ENCODE assay signal across 32 mouse cellular contexts in genomic region chr19:12600684-12601480, GRCm38 (mm10). TPM values are rescaled to one million over a fixed set of nuclear protein-coding genes. Genes with fewer than 3 reads are reported as not detected.
DNase-seq lines count a peak whose midpoint lies in the region; ATAC-seq and TF ChIP-seq lines count a peak whose summit lies in the region.
"Had no signal": no experiment of that assay in that cellular context is flagged by ENCODE, and none has a peak within 500 bp of the region (broad histone marks: within the 10 kb centered on the region; RNA-seq: fewer than 3 reads in every experiment).

No protein-coding gene starts in this region.

- H3K4me2 ChIP-seq in liver, embryonic 12.5 days, result no peak overlapping the region
- no peak overlapping the region for H3K4me2 ChIP-seq in liver, embryonic 11.5 days
- H3K4me2 ChIP-seq in liver, embryonic 16.5 days (ENCODE audit: low read depth, low read length), result peak overlapping the region; percentile 14; the same call in 1 of the 2 replicates
- H3K4me2 ChIP-seq in intestine, postnatal 0 days (replicated peaks; ENCODE audit: low read depth), result no peak overlapping the region
- H3K4me2 ChIP-seq: embryonic facial prominence, embryonic 12.5 days; embryonic facial prominence, embryonic 15.5 days; forebrain, embryonic 12.5 days; forebrain, embryonic 15.5 days; heart, embryonic 12.5 days; heart, embryonic 15.5 days; hindbrain, embryonic 13.5 days had no signal

- no peaks in the 10 kb centered on the region for H3K36me3 ChIP-seq in liver, embryonic 12.5 days
- no peaks in the 10 kb centered on the region for H3K36me3 ChIP-seq in liver, embryonic 11.5 days (ENCODE audit: control insufficient read depth, insufficient read depth, low read length)
- no peaks in the 10 kb centered on the region for H3K36me3 ChIP-seq in liver, embryonic 16.5 days (ENCODE audit: control insufficient read depth, insufficient read depth)
- no peaks in the 10 kb centered on the region for H3K36me3 ChIP-seq in intestine, postnatal 0 days (ENCODE audit: control insufficient read depth, insufficient read depth)
- H3K36me3 ChIP-seq: embryonic facial prominence, embryonic 12.5 days; embryonic facial prominence, embryonic 15.5 days; forebrain, embryonic 12.5 days; forebrain, embryonic 15.5 days; G1E; heart, embryonic 12.5 days; heart, embryonic 15.5 days; hindbrain, embryonic 10.5 days; hindbrain, embryonic 13.5 days had no signal

- DNase-seq in adrenal gland, postnatal 10 days, result peak; percentile 7
- no peak for DNase-seq in adrenal gland, postnatal 36 days
- no peak for DNase-seq in liver, embryonic 11.5 days (ENCODE audit: low spot score)
- peak; percentile 32 for DNase-seq in yolk sac, embryonic 10.5 days (ENCODE audit: low spot score)
- DNase-seq: adrenal gland, postnatal 14 days; cerebellum, adult 18-20 months; cerebellum, adult 9-10 months; cerebellum, postnatal 25 days; gastrocnemius, postnatal 25 days; heart, adult 18-20 months; heart, postnatal 10 days; heart, postnatal 36 days had no signal

- no peak for TF ChIP-seq CTCF in intestine, postnatal 0 days (IDR thresholded peaks at IDR 0.05; ENCODE audit: low read depth)

- ATAC-seq in liver, embryonic 12.5 days, result peak; percentile 44; the same call in 1 of the 2 replicates
- no peak for ATAC-seq in liver, embryonic 11.5 days (replicated peaks; ENCODE audit: low FRiP score)
- ATAC-seq in liver, embryonic 16.5 days (ENCODE audit: low read depth), result peak; percentile 75
- no peak for ATAC-seq in intestine, postnatal 0 days
- no peak for ATAC-seq in erythroid progenitor cell, adult 5-6 weeks (replicated peaks; ENCODE audit: low FRiP score, poor library complexity, severe bottlenecking)
- ATAC-seq: forebrain, embryonic 15.5 days; hindbrain, embryonic 16.5 days; Patski had no signal

- no peak overlapping the region for H3K9ac ChIP-seq in liver, embryonic 12.5 days
- no peak overlapping the region for H3K9ac ChIP-seq in liver, embryonic 11.5 days (ENCODE audit: low read depth, low read length)
- H3K9ac ChIP-seq in liver, embryonic 16.5 days (ENCODE audit: low read depth, low read length), result no peak overlapping the region
- no peak overlapping the region for H3K9ac ChIP-seq in intestine, postnatal 0 days (ENCODE audit: low read depth, low read length)
- H3K9ac ChIP-seq: embryonic facial prominence, embryonic 12.5 days; embryonic facial prominence, embryonic 15.5 days; forebrain, embryonic 12.5 days; forebrain, embryonic 15.5 days; heart, embryonic 12.5 days; heart, embryonic 15.5 days; hindbrain, embryonic 13.5 days had no signal

- H3K27ac ChIP-seq in liver, embryonic 12.5 days, result no peak overlapping the region
- H3K27ac ChIP-seq in liver, embryonic 11.5 days (ENCODE audit: low read depth, low read length), result no peak overlapping the region
- peak overlapping the region; percentile 31 for H3K27ac ChIP-seq in liver, embryonic 16.5 days (ENCODE audit: low read length)
- no peak overlapping the region for H3K27ac ChIP-seq in intestine, postnatal 0 days (ENCODE audit: low read depth, low read length)
- H3K27ac ChIP-seq: embryonic facial prominence, embryonic 12.5 days; embryonic facial prominence, embryonic 15.5 days; forebrain, embryonic 12.5 days; forebrain, embryonic 15.5 days; heart, embryonic 15.5 days; hindbrain, embryonic 10.5 days; hindbrain, embryonic 13.5 days had no signal

- H3K4me1 ChIP-seq in liver, embryonic 12.5 days, result peaks cover 6% of the 10 kb centered on the region; the same call in 1 of the 2 replicates
- no peaks in the 10 kb centered on the region for H3K4me1 ChIP-seq in liver, embryonic 11.5 days (replicated peaks; ENCODE audit: control insufficient read depth, insufficient read depth, low read length)
- H3K4me1 ChIP-seq in liver, embryonic 16.5 days (ENCODE audit: control insufficient read depth, low read depth, low read length), result peaks cover 3% of the 10 kb centered on the region; the same call in 1 of the 2 replicates
- H3K4me1 ChIP-seq in intestine, postnatal 0 days (replicated peaks; ENCODE audit: control insufficient read depth, insufficient read depth, low read length), result no peaks in the 10 kb centered on the region
- H3K4me1 ChIP-seq: embryonic facial prominence, embryonic 12.5 days; forebrain, embryonic 12.5 days had no signal

- H3K9me3 ChIP-seq in liver, embryonic 12.5 days (replicated peaks), result no peaks in the 10 kb centered on the region
- no peaks in the 10 kb centered on the region for H3K9me3 ChIP-seq in liver, embryonic 11.5 days (ENCODE audit: control insufficient read depth, low read length)
- no peaks in the 10 kb centered on the region for H3K9me3 ChIP-seq in liver, embryonic 16.5 days (replicated peaks; ENCODE audit: control insufficient read depth, low read length)
- no peaks in the 10 kb centered on the region for H3K9me3 ChIP-seq in intestine, postnatal 0 days (ENCODE audit: control insufficient read depth)
- H3K9me3 ChIP-seq: embryonic facial prominence, embryonic 12.5 days; embryonic facial prominence, embryonic 15.5 days; forebrain, embryonic 12.5 days; forebrain, embryonic 15.5 days; G1E; heart, embryonic 12.5 days; heart, embryonic 15.5 days; hindbrain, embryonic 10.5 days; hindbrain, embryonic 13.5 days had no signal

- no peak overlapping the region for H3K4me3 ChIP-seq in liver, embryonic 12.5 days
- H3K4me3 ChIP-seq in liver, embryonic 11.5 days (ENCODE audit: low read depth, low read length), result no peak overlapping the region
- H3K4me3 ChIP-seq in liver, embryonic 16.5 days (ENCODE audit: low read depth, low read length), result no peak overlapping the region
- H3K4me3 ChIP-seq in intestine, postnatal 0 days (ENCODE audit: low read depth, low read length), result no peak overlapping the region
- H3K4me3 ChIP-seq: embryonic facial prominence, embryonic 12.5 days; embryonic facial prominence, embryonic 15.5 days; forebrain, embryonic 12.5 days; forebrain, embryonic 15.5 days; heart, embryonic 12.5 days; heart, embryonic 15.5 days; hindbrain, embryonic 10.5 days; hindbrain, embryonic 13.5 days had no signal

- peaks cover 15% of the 10 kb centered on the region for H3K27me3 ChIP-seq in liver, embryonic 12.5 days (replicated peaks)
- H3K27me3 ChIP-seq in liver, embryonic 11.5 days (replicated peaks; ENCODE audit: control insufficient read depth, insufficient read depth, low read length), result 0 out of 2 replicates have a peak, but pooled peaks cover 3% of the 10 kb centered on the region
- H3K27me3 ChIP-seq in liver, embryonic 16.5 days (ENCODE audit: control insufficient read depth, insufficient read depth, low read depth, low read length), result peaks cover 7% of the 10 kb centered on the region
- no peaks in the 10 kb centered on the region for H3K27me3 ChIP-seq in intestine, postnatal 0 days (replicated peaks; ENCODE audit: control insufficient read depth, insufficient read depth, low read length)
- H3K27me3 ChIP-seq: CH12.LX; embryonic facial prominence, embryonic 15.5 days; forebrain, embryonic 15.5 days; heart, embryonic 12.5 days; heart, embryonic 15.5 days; Patski had no signal

- WGBS in liver, embryonic 12.5 days (ENCODE audit: insufficient replicate concordance), result 35% methylated on average over 2 of the region's 2 CpGs
- 38% methylated on average over 2 of the region's 2 CpGs for WGBS in liver, embryonic 11.5 days
- WGBS in liver, embryonic 16.5 days (ENCODE audit: insufficient replicate concordance), result 18% methylated on average over 2 of the region's 2 CpGs
- WGBS in intestine, postnatal 0 days, result 20% methylated on average over 2 of the region's 2 CpGs

RNA-seq across cellular contexts. Expression of gene Gm4952, which starts 1.1 kb away (rescaled TPM):
- total RNA-seq in adrenal gland, postnatal 10 days (2021), result 10 to 100 TPM; 20.3 to 53.3 TPM
- under 1 TPM in 1 of 2 experiments, not detected in 1; 0.53 TPM for total RNA-seq in adrenal gland, postnatal 36 days (2021)
- polyA plus RNA-seq in liver, embryonic 12.5 days (2016; fragmentation: Nextera tagmentation; extraction: Ambion mirVana), result 0.57 and 0.68 TPM in 2 replicates
- 0.23 and 0.78 TPM in 2 replicates for polyA plus RNA-seq in liver, embryonic 11.5 days (2014; fragmentation: Nextera tagmentation; extraction: Ambion mirVana)
- polyA plus RNA-seq in liver, embryonic 16.5 days (2015; fragmentation: Nextera tagmentation; extraction: Ambion mirVana), result 20.2 and 22.6 TPM in 2 replicates
- 0.13 TPM in 1 of 2 replicates, not detected in the other for polyA plus RNA-seq in intestine, postnatal 0 days (2015; fragmentation: Nextera tagmentation; extraction: Ambion mirVana)
- not detected in 2 replicates for total RNA-seq in erythroid progenitor cell, adult 5-6 weeks (2015; ENCODE audit: low replicate concordance)
- total RNA-seq in erythroid progenitor cell, adult 5-6 weeks (2017; ENCODE audit: low replicate concordance), result not detected in 2 replicates
- total RNA-seq: adrenal gland, adult 18-20 months; common myeloid progenitor, adult 5-6 weeks; gastrocnemius, adult 8-10 months; gastrocnemius, postnatal 25 days; heart, adult 18-20 months; heart, postnatal 10 days; heart, postnatal 36 days had no signal
- polyA plus RNA-seq: embryonic facial prominence, embryonic 15.5 days; forebrain, embryonic 12.5 days; forebrain, embryonic 15.5 days; G1E had no signal

RNA-seq across cellular contexts. Expression of gene Glyat, which starts 32.2 kb away (rescaled TPM):
- 1 to 10 TPM; 4.0 to 6.2 TPM for total RNA-seq in adrenal gland, postnatal 10 days (2021)
- under 1 TPM in 1 of 2 experiments, not detected in 1; 0.33 TPM for total RNA-seq in adrenal gland, postnatal 36 days (2021)
- 0.33 TPM in 1 of 2 replicates, not detected in the other for polyA plus RNA-seq in liver, embryonic 12.5 days (2016; fragmentation: Nextera tagmentation; extraction: Ambion mirVana)
- polyA plus RNA-seq in liver, embryonic 11.5 days (2014; fragmentation: Nextera tagmentation; extraction: Ambion mirVana), result not detected in 2 replicates
- polyA plus RNA-seq in liver, embryonic 16.5 days (2015; fragmentation: Nextera tagmentation; extraction: Ambion mirVana), result 0.23 and 0.38 TPM in 2 replicates
- polyA plus RNA-seq in intestine, postnatal 0 days (2015; fragmentation: Nextera tagmentation; extraction: Ambion mirVana), result 2.8 and 3.5 TPM in 2 replicates
- not detected in 2 replicates for total RNA-seq in erythroid progenitor cell, adult 5-6 weeks (2015; ENCODE audit: low replicate concordance)
- 5.3 TPM in 1 of 2 replicates, not detected in the other for total RNA-seq in erythroid progenitor cell, adult 5-6 weeks (2017; ENCODE audit: low replicate concordance)
- total RNA-seq: CH12.LX; common myeloid progenitor, adult 5-6 weeks; gastrocnemius, postnatal 25 days; heart, adult 18-20 months; heart, postnatal 10 days; heart, postnatal 36 days had no signal
- polyA plus RNA-seq: brain, embryonic 14.5 days; embryonic facial prominence, embryonic 12.5 days; embryonic facial prominence, embryonic 15.5 days; forebrain, embryonic 12.5 days; forebrain, embryonic 15.5 days; G1E; heart, embryonic 12.5 days; heart, embryonic 15.5 days; hindbrain, embryonic 10.5 days; hindbrain, embryonic 13.5 days; hindbrain, embryonic 16.5 days had no signal

RNA-seq across cellular contexts. Expression of gene Fam111a, which starts 55.3 kb away (rescaled TPM):
- 10 to 100 TPM; 11.9 to 14.8 TPM for total RNA-seq in adrenal gland, postnatal 10 days (2021)
- 1 to 10 TPM; 3.2 to 6.4 TPM for total RNA-seq in adrenal gland, postnatal 36 days (2021)
- polyA plus RNA-seq in liver, embryonic 12.5 days (2016; fragmentation: Nextera tagmentation; extraction: Ambion mirVana), result 34.1 and 35.4 TPM in 2 replicates
- polyA plus RNA-seq in liver, embryonic 11.5 days (2014; fragmentation: Nextera tagmentation; extraction: Ambion mirVana), result 44.8 and 47.7 TPM in 2 replicates
- 21.7 and 26.0 TPM in 2 replicates for polyA plus RNA-seq in liver, embryonic 16.5 days (2015; fragmentation: Nextera tagmentation; extraction: Ambion mirVana)
- polyA plus RNA-seq in intestine, postnatal 0 days (2015; fragmentation: Nextera tagmentation; extraction: Ambion mirVana), result 6.2 and 6.8 TPM in 2 replicates
- total RNA-seq in erythroid progenitor cell, adult 5-6 weeks (2015; ENCODE audit: low replicate concordance), result 154 and 179 TPM in 2 replicates
- total RNA-seq in erythroid progenitor cell, adult 5-6 weeks (2017; ENCODE audit: low replicate concordance), result 182 and 186 TPM in 2 replicates

Comparison
In these comparisons a context has a peak if more than half of its experiments do, and no peak if none do; other contexts are left out.
1. DNase-seq: peak in adrenal gland, postnatal 10 days (single experiment) and yolk sac, embryonic 10.5 days (single experiment); none in adrenal gland, postnatal 36 days (0 of 2) and liver, embryonic 11.5 days (single experiment).
2. ATAC-seq: peak in liver, embryonic 12.5 days (single experiment) and liver, embryonic 16.5 days (single experiment); none in liver, embryonic 11.5 days (single experiment), intestine, postnatal 0 days (single experiment) and erythroid progenitor cell, adult 5-6 weeks (single experiment).
3. RNA of gene Gm4952, which starts 1.1 kb away (polyA plus RNA-seq): 20.2 to 22.6 TPM in liver, embryonic 16.5 days; 0.23 to 0.78 TPM in liver, embryonic 11.5 days, 0.57 to 0.68 TPM in liver, embryonic 12.5 days and 0.13 TPM in intestine, postnatal 0 days; every median in the first group is over 10 times any median in the second.